Mouse (Mus musculus) retina, postnatal 7 days (tissue): ENCODE measurements around the gene Myo15b.

ENCODE experiments used
- DNase-seq: peaks from one replicate; pipeline ENCODE4 v3.0.0-alpha.2; 2012; ENCODE audit warnings: low read depth, low spot score

Myo15b gene

DNA sequence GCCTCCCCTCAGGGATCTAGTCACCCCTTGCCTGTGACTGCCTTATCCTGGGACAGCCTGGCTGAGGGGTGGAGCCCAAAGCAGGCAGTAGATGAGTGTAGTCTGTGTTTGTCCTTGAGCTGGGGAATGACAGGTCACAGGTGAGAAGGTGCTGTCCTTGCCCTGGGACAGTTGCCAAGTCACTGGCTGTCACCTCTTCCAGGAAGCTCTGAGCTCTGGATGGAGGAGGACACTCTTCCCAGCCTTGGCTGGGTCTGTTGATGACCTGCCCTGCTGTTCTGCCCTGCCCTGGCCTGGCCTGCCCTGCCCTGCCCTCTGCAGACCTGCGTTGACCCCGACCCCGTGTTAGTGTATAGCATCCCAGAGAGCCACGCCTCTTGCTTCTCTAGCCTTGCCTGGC lies 14.2 kb downstream of the Myo15b start:
- no peak for DNase-seq

DNA sequence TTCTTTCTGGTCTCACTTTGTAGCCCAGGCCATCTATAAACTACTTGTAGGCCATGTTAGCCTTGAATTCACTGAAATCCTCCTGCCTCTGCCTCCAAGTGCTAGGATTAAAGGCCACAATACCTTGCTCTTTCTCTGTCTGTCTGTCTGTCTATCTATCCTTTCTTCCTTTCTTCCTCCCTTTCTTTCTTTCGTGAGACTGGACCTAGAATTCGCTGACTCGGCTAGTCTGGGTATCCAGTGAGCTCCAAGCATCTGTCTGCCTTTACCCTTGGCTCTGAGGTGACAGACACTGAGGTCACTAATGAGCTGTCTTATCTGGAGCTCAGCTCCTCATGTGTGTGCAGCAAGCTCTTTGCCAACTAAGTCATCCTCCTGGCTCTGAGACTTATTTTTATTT lies 17.7 kb downstream of the Myo15b start:
- DNase-seq: no peak

DNA sequence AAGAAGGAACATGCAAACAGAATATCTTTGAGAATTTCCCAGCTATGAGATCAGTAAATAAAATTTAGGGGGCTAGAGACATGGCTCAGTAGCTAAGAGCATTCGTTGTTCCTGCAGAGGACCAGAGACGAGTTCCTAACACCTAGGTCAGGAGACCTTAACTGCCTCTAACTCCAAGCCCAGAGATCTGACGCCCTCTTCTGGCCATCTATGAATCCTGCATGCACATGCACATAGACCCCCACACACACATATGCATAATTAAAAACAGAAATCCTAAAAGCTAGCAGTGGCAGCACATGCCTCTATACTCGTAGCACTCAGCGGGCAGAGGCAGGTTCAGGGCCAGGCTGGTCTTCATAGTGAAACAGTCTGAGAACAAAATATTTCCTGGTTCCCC lies 18.2 kb downstream of the Myo15b start:
- DNase-seq: no peak

DNA sequence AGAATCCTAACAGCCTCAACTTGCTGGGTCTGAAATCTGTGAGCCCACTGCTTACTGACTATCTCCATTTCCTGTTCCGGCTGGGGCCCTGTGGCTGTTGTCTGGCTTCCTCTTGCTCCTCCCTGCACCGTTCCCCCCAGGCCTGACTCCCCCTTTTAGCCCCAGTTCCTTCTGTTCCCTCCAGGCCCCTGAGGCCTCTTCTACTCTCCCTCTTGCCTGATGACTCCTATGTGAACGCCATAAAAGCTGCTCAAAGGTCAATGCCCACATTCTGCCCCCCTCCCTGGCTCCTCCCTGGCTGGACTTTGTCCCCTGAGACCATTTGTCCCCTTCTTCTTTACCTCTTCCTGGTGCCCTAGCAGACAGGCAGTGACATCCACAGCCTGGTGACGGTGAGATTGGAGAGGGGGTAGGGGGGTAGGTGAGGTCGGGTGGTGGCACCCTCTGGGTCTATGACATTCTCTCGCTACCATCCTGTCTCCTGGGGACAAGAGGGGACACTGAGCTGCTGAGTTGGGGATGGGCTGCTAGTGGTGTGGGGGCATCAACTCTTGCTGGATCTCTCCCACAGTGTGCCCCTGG lies 19.1 kb downstream of the Myo15b start:
- DNase-seq: no peak

DNA sequence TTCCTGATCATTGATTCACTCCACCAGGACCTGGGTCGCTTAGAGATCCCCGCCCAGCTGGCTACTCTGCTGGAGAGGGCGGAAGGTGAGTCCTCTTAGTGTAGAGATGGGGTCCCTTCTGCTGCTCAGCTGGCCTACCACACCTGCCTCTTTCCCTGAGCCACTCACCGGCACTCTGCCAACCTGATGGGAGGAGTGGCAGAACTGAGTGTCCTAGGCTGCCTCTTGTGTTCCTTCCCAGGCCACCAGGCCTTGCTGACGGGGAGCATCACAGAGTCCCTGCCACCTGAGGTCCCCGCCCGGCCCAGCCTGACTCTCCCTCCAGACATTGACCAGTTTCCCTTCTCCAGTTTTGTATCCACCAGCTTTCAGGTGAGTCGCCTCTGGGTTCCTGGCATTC lies 19.9 kb downstream of the Myo15b start:
- DNase-seq: no peak

DNA sequence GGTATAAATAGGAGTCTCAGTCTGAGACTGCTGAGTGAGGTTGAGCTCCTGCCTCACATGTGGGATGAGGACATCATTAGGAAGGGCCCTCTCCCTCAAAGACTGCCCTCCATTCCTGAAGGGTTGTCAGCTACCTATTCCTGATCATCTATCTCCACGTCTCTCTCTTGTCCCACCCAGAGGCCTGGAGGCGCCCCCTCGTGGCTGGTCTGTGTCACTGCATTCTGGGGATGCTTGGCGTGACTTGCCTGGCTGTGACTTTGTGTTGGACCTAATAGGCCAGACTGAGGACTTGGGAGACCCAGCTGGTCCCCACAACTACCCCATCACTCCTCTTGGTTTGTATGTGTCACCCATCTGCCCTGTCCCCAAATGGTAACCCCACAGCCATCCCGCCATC lies 22.8 kb downstream of the Myo15b start:
- DNase-seq: no peak

DNA sequence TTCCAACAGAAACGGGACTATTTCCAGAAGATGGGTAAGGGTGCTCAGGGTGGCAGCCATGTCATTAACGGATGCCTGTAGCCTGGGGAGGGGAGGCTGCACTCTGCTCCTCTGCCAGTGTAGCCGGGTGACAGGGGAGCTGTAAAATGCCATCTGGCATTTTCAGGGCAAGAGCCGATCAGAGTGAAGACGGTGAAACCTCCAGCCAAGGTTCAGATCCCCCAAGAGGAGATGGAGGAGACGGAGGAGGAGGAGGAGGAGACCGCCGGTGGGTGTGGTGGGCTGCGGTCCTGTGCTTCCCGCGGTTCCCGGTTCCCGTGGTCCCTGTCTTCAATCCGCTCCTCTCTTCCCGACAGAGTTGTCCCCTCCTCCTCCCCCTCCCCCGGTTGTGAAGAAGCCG lies 25.0 kb downstream of the Myo15b start:
- no peak for DNase-seq

DNA sequence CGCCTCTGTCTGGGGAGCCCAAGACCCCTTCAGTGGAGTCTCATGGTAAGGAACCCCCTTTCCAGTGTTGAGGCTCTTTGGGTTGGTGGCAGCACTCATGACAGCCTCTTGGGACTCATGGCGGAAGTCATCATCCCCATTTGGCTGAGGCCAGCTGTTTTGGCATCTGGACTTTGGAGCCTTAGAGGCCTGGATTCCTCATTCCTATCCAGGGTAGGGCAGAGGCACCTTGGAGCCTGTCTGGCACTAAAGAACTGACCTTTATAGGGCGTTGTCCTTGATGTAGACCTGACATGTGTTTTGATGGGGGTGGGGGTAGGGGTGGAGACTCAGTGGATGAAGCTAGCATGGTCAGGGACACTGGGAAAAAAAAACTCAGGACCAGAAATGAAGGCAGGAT lies 26.2 kb downstream of the Myo15b start:
- no peak for DNase-seq

DNA sequence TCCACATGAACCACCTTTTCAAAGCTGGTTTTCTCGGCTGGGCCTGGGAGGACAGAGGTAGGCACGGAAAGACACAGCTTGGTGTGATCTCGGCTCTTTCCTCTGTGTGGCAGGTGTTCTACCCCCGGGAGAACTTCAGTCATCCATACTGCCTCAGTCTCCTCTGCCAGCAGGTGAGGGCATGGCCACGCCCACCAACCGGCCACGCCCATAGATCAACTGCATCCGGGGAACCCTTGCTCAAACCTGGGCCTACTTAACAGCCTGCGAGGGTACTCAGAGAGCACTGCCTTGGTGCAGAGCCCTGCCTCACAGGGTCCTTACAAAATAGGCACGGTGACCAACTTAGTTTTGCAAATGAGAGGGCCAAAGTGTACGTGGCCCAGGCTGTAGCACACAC lies 27.1 kb downstream of the Myo15b start:
- no peak for DNase-seq

DNA sequence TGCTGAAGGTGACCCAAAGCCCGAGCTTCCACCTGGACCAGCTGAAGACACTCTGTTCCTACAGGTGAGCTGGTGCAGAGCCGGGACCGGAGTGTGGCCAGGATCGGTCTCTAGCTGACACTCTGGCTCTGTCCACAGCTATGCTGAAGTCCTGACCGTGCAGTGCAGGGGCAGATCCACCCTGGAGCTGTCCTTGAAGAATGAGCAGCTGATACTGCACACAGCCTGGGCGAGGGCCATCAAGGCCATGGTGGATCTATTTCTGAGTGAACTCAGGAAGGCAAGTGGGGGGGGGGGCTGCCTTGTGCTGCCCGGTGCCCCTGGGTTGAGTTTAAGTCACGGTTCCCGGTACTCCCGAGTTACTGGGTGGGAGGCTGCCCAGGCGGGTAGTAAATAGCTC lies 28.2 kb downstream of the Myo15b start:
- DNase-seq: no peak

DNA sequence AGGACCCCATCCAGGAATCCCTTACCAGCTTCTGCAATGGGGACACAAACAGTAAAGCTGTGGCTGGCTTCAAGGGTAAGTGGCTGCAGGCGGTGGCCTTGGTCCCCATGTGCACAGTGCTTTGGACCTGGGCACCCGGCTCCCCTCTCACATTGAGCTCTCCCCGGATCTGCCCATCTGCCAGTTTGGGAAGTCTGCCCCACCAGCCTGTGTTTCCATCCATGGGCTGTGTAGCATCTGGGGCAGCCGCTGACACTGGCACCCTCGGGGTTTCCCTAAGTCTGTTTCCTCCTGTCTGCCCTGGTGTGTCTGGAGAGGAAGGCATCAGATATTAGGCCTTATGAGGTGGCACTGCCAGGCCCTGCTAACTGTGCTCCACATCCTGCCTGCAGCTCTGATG lies 29.8 kb downstream of the Myo15b start:
- DNase-seq: no peak

DNA sequence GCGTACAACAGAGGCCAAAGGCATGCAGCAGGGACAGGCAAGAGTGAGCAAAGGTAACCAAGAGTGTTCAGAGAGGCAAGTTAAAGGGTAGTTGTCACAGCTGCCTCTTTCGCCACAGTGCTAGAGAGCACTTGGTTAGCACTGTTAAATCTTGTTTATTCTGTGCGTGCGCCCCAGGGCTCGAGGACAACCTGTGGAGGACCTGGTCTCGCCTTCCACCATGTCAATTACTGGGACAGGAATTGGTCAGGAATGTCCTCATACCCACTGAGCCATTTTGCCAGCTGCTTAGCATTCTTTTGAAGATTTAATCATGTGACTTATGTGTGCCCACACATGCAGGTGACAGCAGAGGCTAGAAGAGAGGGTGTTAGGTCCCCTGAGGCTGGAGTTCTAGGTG lies 31.0 kb downstream of the Myo15b start:
- no peak for DNase-seq

DNA sequence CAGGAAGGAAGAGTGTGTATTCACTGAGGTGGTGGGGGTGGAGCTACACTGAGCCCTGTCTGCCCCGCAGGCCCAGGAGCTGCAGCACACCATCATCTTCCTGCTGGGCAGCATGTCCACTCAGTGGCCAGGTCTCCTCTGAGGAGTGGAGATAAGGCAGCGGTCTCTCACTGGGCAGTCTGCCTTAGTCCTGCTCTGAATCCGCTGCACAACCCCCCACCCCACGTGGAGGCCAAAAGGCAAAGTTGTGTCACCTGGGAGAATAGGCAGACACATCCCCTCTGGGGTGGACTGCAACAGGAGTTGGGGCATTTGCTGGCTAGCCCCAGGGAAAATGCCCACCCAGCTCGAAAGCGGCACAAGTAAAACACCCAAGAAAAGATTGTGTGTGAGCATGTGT lies 34.0 kb downstream of the Myo15b start:
- DNase-seq: no peak

DNA sequence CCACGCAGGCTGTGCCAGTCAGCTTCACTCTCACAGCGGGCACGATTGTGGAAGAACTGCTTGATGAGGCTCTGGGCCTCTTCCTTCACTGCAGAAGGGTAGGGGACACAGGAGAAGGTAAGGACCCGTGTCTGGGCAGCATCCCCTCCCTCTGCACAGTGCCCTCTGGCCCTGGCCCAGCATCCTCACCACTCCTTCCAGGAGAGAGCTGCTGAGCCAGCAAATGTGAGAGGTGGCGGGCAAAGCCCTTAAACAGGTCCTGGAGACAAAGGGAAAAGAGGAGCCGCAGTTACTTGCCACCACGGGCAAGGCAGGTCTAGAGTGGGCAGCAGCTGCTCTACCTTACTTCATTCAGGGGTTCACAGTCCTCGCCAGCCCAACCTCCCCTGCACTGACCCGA lies 34.9 kb downstream of the Myo15b start:
- DNase-seq: no peak

DNA sequence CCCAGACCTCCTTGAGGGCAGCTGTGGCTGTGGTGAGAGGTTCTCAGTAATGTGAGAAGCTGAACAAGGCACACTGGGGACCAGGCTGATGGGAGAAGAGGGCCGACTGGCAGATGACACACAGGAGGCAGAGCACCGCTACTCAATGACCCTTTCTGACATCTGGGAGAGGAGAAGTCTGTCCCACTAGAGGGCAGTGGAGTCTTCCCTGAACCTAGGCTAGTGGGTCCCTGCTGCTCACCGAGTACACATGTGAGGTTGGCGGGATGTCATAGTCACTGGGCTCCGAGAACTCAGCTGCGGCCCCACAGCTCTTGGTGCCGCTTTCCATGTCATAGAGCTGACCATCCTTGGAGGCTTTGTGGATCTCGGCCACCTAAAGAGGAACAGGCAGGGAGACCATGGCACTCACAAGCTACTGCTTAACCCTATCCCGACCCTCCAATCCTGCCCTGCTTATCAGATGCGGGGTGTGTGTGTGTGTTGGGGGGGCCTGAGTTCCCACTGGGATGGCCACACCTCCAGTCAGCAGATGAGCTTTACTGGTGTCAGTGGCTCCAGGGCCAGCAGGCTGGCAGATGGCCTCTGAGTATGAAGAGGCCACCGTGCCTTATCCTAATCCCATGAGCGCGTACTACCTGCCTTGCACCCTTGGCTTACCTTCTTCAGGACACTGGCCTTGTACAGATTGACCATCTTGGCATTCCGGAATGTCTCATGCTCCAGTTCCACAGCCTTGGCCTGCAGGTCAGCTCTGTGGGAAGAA lies 36.7 kb downstream of the Myo15b start:
- peak; percentile 55 for DNase-seq

DNA sequence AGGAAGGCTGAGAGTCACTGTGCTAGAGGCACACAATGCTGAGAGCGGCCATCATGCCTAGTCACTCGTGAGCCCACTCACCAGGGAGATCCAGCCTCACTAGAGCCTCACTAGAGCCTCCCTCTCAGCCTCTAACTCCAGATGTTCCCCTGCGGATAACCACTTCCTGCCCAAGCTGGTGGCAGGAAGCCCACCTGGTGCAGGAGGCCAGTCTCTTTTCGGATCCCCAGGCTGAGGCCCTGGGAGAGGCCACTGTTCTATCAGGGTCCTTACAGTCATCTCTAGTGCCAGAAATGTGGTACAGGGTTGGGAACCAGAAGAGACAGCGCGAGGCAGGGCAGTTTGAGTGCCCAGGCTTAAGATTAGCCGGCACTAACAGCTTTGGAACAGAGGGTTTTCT lies 40.2 kb downstream of the Myo15b start:
- DNase-seq: no peak

DNA sequence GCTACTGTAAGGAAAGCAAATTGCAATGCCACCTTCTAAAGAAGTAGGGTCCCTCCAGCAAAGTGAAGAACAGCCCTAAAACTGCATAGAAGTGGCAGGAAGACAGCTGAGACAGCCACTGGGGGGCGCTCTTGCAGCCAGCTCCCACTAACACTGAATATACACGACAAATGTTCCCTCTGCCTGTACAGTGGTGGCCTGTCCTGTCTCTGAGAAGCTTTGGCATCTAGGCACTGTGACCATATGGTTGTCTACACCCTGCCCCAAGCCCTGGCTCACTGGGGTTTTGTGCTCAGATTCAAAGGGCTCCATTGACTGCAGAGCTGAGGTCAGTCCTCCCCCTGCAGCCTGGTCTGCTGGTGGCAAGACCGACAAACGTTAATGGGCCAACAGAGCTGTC lies 40.7 kb downstream of the Myo15b start:
- DNase-seq: no peak

DNA sequence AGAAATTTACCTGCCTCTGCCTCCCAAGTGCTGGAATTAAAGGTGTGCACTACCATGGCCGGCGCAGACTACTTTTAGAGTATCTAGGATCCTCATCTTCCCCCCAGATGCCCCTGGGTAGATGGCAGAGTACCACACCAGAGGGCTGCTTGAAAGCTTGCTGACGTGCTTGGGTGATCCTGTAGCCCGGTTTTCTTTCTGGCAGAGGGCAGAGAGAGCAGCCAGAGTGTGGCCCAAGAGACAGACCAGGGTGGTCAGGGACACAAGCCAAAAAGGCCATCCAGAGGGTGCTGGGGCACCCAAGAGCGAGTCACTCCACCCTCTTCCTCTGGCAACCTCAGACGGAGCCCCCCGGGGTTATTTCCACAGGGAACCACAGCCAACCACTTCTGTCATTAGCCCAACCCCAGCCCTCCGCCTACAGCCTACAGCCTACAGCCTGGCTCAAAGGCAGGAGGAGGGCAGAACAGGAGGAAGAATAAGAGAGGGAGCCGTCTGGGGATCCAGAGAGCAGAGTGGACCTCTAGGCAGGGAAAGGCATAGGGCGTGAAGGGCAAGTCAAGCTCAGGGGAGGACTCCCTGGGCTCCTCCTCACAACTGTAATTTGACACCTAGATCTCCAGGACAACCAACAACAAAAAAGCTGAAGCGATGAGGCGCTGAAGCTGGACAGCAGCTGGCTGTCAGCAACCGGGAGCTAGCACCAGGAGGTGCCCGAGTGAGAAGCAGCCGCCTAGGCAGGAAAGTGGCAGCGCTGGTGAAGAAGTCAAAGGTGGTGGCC lies 41.5 kb downstream of the Myo15b start, which contains the start of gene Smim5:
Gene Smim5, plus strand, starts transcription at position 481 of the 781 bp plus-strand sequence.
- DNase-seq: no peak

DNA sequence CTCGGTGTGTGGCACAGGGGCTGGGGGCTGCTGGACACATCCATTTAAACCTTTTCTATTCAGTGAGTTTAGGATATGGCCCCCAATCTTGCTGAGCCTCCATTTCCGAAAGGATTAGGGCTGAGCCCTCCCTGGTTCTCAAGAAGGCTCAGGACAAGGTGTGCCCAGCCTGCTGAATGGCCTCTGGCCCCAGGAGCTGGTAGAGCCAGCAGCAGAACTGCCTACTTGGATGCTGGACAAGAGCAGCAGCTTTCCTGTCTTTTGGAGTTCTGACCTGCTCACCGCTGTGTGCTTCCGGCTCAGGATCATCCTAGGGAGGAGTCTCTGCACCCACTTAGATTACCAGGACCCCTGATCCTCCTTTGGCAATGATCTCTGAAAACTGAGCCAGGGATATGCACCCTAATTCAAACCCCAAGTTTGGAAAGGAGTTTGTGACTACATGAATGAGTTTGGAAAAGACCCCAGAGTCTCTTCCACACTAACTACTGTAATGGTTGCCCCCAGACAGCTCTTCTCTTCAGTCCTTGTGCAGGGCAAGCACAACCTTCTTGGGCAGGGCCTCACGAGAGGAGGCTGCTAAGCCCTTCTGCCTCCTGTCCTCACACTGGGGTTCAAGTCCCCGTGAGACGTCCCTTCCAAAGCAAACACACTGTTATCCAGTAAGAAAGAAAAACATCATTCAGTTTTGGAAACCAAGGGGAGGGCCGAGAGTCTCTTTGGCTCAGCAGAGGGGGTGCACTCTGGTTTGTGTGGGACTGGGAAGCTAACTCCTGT lies 42.5 kb downstream of the Myo15b start:
- no peak for DNase-seq

DNA sequence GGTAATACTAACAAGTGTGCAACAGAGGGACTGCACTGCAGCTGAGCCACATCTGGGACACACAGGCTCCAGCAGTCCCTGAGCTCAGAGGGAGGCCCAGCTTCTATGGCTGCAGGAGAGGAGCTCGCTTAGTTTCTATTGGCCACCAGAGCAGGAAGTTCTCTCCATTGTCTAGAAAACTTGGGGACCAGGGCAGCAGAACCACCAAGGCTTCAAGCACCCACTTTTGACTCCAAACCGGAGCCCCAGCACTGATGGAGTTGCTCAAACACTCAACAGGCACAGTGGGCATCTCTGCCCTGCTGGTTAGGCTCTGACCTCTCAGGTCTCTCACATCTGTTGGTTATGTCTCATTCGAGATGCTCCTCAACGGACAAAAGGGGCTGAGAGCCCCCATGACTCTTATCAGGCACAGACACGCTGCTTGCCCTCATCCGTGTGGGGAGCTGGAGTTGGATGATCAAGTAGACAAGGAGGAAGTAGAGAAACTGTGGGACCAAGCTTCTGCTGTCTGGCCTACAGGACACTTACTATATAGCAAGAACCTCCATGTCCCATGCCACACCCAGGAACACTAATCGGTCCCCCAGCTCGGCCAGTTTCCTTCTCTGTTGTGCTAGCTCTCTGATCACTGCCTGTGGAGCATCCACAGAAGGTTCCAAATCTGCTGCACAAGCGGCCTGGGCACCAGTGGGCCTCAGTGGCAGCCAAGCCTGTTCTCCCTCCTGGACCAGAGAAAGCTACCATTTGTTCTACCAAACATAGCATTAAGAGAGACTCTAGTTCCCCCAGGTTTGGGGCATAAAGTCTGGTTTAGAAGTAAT lies 43.3 kb downstream of the Myo15b start:
- no peak for DNase-seq

DNA sequence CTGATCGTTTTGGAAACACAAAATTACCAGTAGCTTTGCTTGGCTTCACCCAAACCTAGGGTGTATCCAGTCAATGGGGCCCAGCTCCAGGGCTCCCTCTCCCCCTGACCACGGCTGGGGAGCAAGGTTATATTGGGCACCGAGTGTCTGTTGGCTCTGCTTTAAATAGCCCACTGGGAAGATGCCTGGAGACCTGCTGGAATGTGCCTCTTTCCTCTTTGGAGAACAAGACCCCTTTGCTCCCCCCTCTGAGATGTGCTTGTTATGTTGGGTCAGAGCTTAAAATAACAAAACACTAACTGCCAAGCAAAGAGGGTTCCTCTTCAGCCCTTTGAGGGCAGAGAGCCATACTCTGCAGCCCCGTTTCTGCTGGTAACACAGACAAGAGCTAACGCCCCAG lies 44.0 kb downstream of the Myo15b start:
- no peak for DNase-seq
